Mouse (Mus musculus) embryonic stem cell, embryonic (primary cell): ENCODE data around the gene Nudt2.
"Not testable (repeated sequence)": the region's sequence is repeated elsewhere in the genome, so short reads cannot be mapped to it uniquely, and the experiment has no call there.

Source experiments
- CTCF ChIA-PET, 4 experiments: fragments of 300-600 bp in 2 of 4; fragments of 350-600 bp in 2 of 4; sonication (Branson Sonifier 250); formaldehyde crosslinking; loops; one replicate each; lab custom pipeline; 2022; ENCODE audit warnings: inconsistent platforms in 2 of 4; lab: Charles Lee
- POLR2A ChIA-PET, 4 experiments: fragments of 300-600 bp in 2 of 4; fragments of 350-600 bp in 2 of 4; sonication (Branson Sonifier 250); formaldehyde crosslinking; loops; one replicate each; lab custom pipeline; 2022; ENCODE audit warnings: antibody characterized with exemption in 4 of 4, inconsistent platforms in 1 of 4; lab: Charles Lee

The Nudt2 gene

GRCm38 (mm10) chr4:41464345-41465286 lies at the start of gene Nudt2, which contains the start of gene Kif24:
Nudt2 (plus strand) TSS chr4:41465151.
Kif24 (minus strand) TSS chr4:41464887.
- ChIA-PET CTCF (interaction anchor here in 3 of 4 experiments (0.7 to 2.3 kb wide), 12 partner anchors 14 to 249 kb away, joined by 3 to 15 read pairs (median 6); partner anchors contain the start of genes Rpp25l (in 2 of the 3), AI464131 (in 1 of the 3), Dnaic1 (in 1 of the 3) and Fam219a (in 1 of the 3)), POLR2A (interaction anchor here in 3 of 4 experiments (0.7 to 2.3 kb wide), 45 partner anchors 10 to 740 kb away, joined by 3 to 16 read pairs (median 4); partner anchors contain the start of genes AI464131 (in 3 of the 3), Aqp3 (in 1 of the 3), Dcaf12 (in 1 of the 3) and Dnaic1 (in 1 of the 3))

DNA sequence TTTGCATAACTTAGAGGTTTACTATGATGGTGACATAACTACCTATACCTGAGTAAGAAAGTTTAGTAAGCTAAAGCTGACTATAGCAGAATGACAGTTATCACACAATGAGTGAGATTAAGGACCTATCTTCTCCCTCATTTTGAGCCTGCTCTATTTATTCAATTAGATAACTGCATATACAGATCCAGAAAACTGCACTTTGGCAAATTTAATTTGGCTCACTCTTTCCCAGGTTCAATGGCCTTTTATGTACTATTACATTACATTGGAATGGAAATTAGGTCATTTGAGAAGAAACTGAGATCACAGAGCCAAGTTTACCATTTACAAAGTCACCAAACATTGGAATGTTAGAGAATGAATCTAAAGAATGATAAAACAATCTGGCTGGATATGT lies 48.0 kb upstream of the Nudt2 start:
- POLR2A ChIA-PET: no interaction called here
- CTCF ChIA-PET: interaction anchor here in 1 of 4 experiments (1.2 kb wide), 1 partner anchor 87 kb away, joined by 4 read pairs; no protein-coding TSS in a partner anchor

GRCm38 (mm10) chr4:41438931-41439330 lies 26.0 kb upstream of the Nudt2 start:
- CTCF ChIA-PET: interaction anchor here in 2 of 4 experiments (0.6 to 0.7 kb wide), 2 partner anchors 46 to 190 kb away, joined by 3 read pairs; no protein-coding TSS in a partner anchor
- POLR2A ChIA-PET: interaction anchor here in 2 of 4 experiments (1.1 to 1.5 kb wide), 5 partner anchors 24 to 101 kb away, joined by 3 to 5 read pairs (median 3); partner anchors contain the start of genes AI464131 (in 1 of the 2), Kif24 (in 1 of the 2) and Nudt2 (in 1 of the 2)

- ChIA-PET POLR2A (interaction anchor here in 2 of 4 experiments (0.6 to 1.3 kb wide), 4 partner anchors 47 to 331 kb away, joined by 3 to 4 read pairs (median 4); partner anchors contain the start of gene Ubap1 (in 1 of the 2)), CTCF (interaction anchor here in 1 of 4 experiments (0.6 kb wide), 1 partner anchor 65 kb away, joined by 3 read pairs; no protein-coding TSS in a partner anchor)
These were observed 22.1 kb upstream of the Nudt2 start for GRCm38 (mm10) chr4:41442790-41443302.

- POLR2A ChIA-PET: interaction anchor here in 1 of 4 experiments (0.9 to 1.8 kb wide), 2 partner anchors 17 to 18 kb away, joined by 3 to 8 read pairs; partner anchors contain the start of genes Kif24 and Nudt2
- CTCF ChIA-PET: no interaction called here
These were observed 17.4 kb upstream of the Nudt2 start for GRCm38 (mm10) chr4:41447595-41447994.

GRCm38 (mm10) chr4:41460690-41461089 lies 4.3 kb upstream of the Nudt2 start:
- POLR2A ChIA-PET: interaction anchor here in 1 of 4 experiments (0.5 to 1.3 kb wide), 2 partner anchors 12 to 186 kb away, joined by 3 read pairs; no protein-coding TSS in a partner anchor
- CTCF ChIA-PET: interaction anchor here in 1 of 4 experiments (0.7 kb wide), 1 partner anchor 8 kb away, joined by 3 read pairs; no protein-coding TSS in a partner anchor

GRCm38 (mm10) chr4:41463051-41463738 lies 1.8 kb upstream of the Nudt2 start:
- CTCF ChIA-PET: not testable (repeated sequence)
- POLR2A ChIA-PET: interaction anchor here in 2 of 4 experiments (1.2 to 2.7 kb wide), 6 partner anchors 11 to 41 kb away, joined by 3 to 17 read pairs (median 6); no protein-coding TSS in a partner anchor

- ChIA-PET CTCF (interaction anchor here in 3 of 4 experiments (0.9 to 2.3 kb wide), 11 partner anchors 14 to 249 kb away, joined by 3 to 15 read pairs (median 6); partner anchors contain the start of genes Rpp25l (in 2 of the 3), AI464131 (in 1 of the 3), Dnaic1 (in 1 of the 3) and Fam219a (in 1 of the 3)), POLR2A (interaction anchor here in 3 of 4 experiments (0.6 to 2.3 kb wide), 41 partner anchors 11 to 740 kb away, joined by 3 to 16 read pairs (median 4); partner anchors contain the start of genes AI464131 (in 3 of the 3), Aqp3 (in 1 of the 3), Dcaf12 (in 1 of the 3) and Dnaic1 (in 1 of the 3))
These were observed 325 bp downstream of the Nudt2 start for GRCm38 (mm10) chr4:41465287-41465665.

DNA sequence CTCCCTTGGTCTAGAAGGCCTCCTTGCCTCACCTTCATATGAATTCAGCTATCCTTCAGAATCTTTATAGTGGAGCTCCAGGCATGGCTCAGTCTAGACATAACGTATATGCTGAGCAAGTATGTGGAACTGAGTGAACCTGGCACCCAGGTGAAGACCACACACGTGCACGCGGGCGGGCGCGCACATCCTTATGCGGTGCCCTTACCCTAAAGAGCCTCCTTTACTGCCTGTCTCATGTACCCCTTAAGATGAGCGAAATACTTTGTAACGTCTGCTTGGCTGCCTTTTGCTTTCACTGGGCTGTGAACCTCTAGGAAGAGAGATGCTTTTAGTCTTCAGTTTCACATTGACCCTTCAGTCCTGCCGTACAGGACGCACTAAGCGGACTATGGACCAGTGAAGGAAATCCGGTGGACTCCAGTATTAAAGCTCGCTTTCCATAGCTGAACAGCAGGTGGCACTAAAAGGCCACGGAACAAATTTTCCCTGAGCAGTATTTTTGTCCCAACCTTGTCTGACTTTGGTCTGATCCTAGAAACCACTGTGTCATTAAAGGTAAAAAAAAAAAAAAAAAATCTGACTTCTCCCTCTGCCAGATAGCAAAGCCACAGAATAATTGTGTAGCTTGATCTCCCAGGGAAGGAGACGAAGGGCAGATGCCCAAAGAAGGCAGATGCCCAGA lies 3.6 kb downstream of the Nudt2 start:
- ChIA-PET POLR2A (interaction anchor here (0.7 to 1.6 kb wide), 20 partner anchors 10 to 272 kb away, joined by 3 to 6 read pairs (median 4); no protein-coding TSS in a partner anchor), CTCF (interaction anchor here (0.6 to 4.5 kb wide), 58 partner anchors 8 to 1712 kb away, joined by 3 to 74 read pairs (median 4); partner anchors contain the start of genes Dnaic1 (in 3 of the 4), AI464131 (in 2 of the 4), Fam219a (in 2 of the 4) and Cntfr (in 1 of the 4))

DNA sequence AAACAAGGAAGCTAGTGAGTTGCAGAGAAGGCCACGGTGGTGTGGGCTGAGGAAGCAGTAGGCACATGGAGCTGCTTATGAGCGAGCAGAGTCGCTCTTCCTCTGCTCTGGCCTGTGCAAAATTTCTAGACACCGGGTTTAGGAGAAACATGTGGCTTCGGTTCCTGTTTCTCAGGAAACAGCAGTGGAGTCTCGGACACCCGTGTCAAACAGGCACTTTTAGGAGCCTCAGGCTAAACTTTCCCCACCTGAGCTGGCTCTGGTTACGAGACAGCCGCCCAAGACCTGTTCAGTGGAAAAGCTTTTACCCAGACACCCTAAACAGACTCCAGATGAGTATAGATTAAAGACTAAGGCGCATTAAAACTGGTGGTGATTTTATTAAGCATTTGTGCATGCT lies 4.2 kb downstream of the Nudt2 start:
- POLR2A ChIA-PET: interaction anchor here (0.7 to 1.6 kb wide), 21 partner anchors 10 to 929 kb away, joined by 3 to 6 read pairs (median 4); partner anchors contain the start of gene AI464131 (in 1 of the 4)

GRCm38 (mm10) chr4:41470051-41470683 lies 5.2 kb downstream of the Nudt2 start:
- ChIA-PET CTCF (interaction anchor here in 3 of 4 experiments (0.5 to 4.5 kb wide), 8 partner anchors 28 to 237 kb away, joined by 4 to 74 read pairs (median 12); partner anchors contain the start of gene AI464131 (in 1 of the 3)), POLR2A (interaction anchor here in 1 of 4 experiments (1.2 to 1.4 kb wide), 2 partner anchors 9 to 242 kb away, joined by 3 to 5 read pairs; no protein-coding TSS in a partner anchor)

More for the DNA sequence above, 4.2 kb downstream of the Nudt2 start:
- CTCF ChIA-PET: interaction anchor here (0.6 to 4.5 kb wide), 46 partner anchors 9 to 418 kb away, joined by 3 to 74 read pairs (median 5); partner anchors contain the start of genes Dnaic1 (in 3 of the 4), AI464131 (in 2 of the 4), Fam219a (in 2 of the 4) and Cntfr (in 1 of the 4)

DNA sequence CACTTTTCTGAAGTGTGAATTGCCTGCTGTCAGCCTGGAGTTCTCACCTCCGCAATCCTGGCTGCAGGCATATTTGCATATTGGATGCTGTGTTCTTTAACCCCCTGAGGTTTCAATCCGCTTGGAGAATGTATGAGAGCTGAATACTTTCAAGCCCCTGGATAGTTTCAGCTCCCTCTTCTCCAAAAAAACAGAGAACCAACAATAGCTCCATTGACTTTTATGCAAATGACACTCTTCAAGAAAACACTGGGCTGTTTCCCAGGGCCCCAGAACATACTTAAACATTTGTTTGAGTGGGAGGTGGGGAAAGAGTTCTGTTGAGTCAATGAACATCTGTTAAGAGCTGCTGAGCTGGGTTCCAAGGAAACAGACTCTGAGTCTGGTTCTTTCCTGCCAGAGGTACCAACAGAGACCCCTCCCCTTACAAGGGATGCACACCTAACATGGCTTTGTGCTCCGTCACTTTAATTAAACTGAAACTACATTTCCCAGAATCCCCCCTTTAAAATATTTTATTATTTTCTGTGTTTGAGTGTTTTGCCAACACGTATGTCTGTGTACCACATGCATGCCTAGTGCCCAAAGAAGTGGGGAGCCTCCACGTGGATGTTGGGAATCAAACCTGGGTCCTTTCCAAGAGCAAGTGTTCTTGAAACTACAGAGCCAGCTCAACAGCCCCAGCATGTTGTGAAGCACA lies 5.9 kb downstream of the Nudt2 start:
- ChIA-PET POLR2A (interaction anchor here in 1 of 4 experiments (1.1 to 1.8 kb wide), 4 partner anchors 9 to 241 kb away, joined by 3 to 5 read pairs (median 4); partner anchors contain the start of gene AI464131), CTCF (interaction anchor here in 3 of 4 experiments (0.5 to 4.5 kb wide), 8 partner anchors 9 to 237 kb away, joined by 3 to 74 read pairs (median 4); partner anchors contain the start of gene AI464131 (in 1 of the 3))

DNA sequence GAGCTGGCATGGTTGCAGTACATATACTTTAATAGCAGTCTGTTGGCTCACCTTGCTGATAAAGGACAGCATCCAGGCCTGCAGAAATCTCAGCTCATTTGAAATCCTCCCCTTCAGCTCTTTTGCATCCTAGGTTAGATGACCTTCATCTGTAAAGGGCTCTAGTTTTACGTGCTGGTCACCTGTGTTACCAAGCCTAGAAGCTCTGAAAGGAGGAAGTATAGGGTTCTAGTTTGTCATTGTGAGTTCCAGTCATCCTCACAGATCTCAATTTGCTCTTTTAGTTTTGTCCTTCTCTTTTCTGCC lies 6.4 kb downstream of the Nudt2 start:
- ChIA-PET CTCF (interaction anchor here in 3 of 4 experiments (0.6 to 4.5 kb wide), 7 partner anchors 8 to 1169 kb away, joined by 3 to 74 read pairs (median 4); partner anchors contain the start of gene AI464131 (in 1 of the 3)), POLR2A (interaction anchor here in 2 of 4 experiments (0.6 to 1.8 kb wide), 5 partner anchors 8 to 241 kb away, joined by 3 to 5 read pairs (median 4); partner anchors contain the start of gene AI464131 (in 1 of the 2))

DNA sequence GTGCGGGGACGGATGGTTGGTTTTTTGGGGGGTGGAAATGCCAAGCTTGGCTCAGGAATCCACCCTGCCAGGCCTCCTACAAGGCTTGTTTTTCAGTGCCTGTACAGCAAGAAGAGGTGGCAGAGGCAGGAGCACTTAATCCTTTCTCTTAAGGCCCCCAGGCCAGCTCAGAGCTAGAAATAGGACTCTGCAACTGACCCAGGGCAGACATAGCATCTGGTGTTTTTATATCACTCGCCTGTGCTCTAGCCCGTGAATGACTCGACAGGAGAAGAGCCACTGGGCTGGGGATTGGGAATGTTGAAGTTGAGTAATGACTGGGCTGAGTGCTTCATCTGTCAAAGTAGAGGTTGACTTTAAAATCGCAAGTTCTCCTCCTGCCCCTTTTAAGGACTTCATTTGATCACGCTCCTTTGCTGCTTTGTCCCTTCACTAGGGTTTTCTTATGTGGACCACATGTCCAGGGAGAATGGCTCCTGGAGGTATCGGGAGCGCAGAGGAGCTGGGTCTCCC lies 12.8 kb downstream of the Nudt2 start:
- POLR2A ChIA-PET: interaction anchor here in 2 of 4 experiments (1.0 to 2.2 kb wide), 2 partner anchors 13 to 25 kb away, joined by 4 to 9 read pairs; partner anchors contain the start of genes AI464131 (in 1 of the 2), Kif24 (in 1 of the 2) and Nudt2 (in 1 of the 2)

More for the DNA sequence above, 12.8 kb downstream of the Nudt2 start:
- CTCF ChIA-PET: interaction anchor here in 2 of 4 experiments (1.1 to 1.4 kb wide), 2 partner anchors 9 to 20 kb away, joined by 3 to 7 read pairs; no protein-coding TSS in a partner anchor
